Mouse (Mus musculus) stomach, postnatal 0 days (tissue): ENCODE measurements around the gene Sfxn4. TPM values are rescaled to one million over a fixed set of nuclear protein-coding genes. Genes with fewer than 3 reads are reported as not detected.

ENCODE experiments used
- ATAC-seq: fragments of 200-750 bp; cut with Nextera tagmentation; 2 replicates; pipeline ENCODE4 v1.8.0; 2017; ENCODE audit not compliant: low FRiP score, low TSS enrichment
- DNase-seq: peaks from one replicate; pipeline ENCODE4 v3.0.0-alpha.2; 2016; ENCODE audit warnings: low spot score
- H3K27ac ChIP-seq: fragments of 300-500 bp; sonication (generic); replicated peaks from 2 replicates; pipeline ENCODE4 v1.5.1; 2014; ENCODE audit warnings: mild to moderate bottlenecking, control low read depth
- H3K27me3 ChIP-seq: fragments of 300-500 bp; sonication (generic); 2 replicates; pipeline ENCODE4 v1.6.1; 2014; ENCODE audit warnings: low read length; ENCODE audit not compliant: control insufficient read depth, insufficient read depth
- H3K36me3 ChIP-seq: fragments of 300-500 bp; sonication (generic); 2 replicates; pipeline ENCODE4 v1.6.1; 2014; ENCODE audit warnings: low read length, mixed read lengths; ENCODE audit not compliant: control insufficient read depth, insufficient read depth
- H3K4me1 ChIP-seq: fragments of 300-500 bp; sonication (generic); replicated peaks from 2 replicates; pipeline ENCODE4 v1.6.1; 2014; ENCODE audit warnings: antibody characterized with exemption; ENCODE audit not compliant: control insufficient read depth, insufficient read depth
- H3K4me2 ChIP-seq: fragments of 300-500 bp; sonication (generic); replicated peaks from 2 replicates; pipeline ENCODE4 v1.6.1; 2014; ENCODE audit warnings: low read depth, mild to moderate bottlenecking, control low read depth, moderate library complexity
- H3K4me3 ChIP-seq: fragments of 300-500 bp; sonication (generic); 2 replicates; pipeline ENCODE4 v1.5.1; 2014; ENCODE audit warnings: low read depth, low read length, control low read depth
- H3K9ac ChIP-seq: fragments of 300-500 bp; sonication (generic); 2 replicates; pipeline ENCODE4 v1.6.1; 2014; ENCODE audit warnings: mild to moderate bottlenecking, low read length, control low read depth, mixed read lengths
- H3K9me3 ChIP-seq: fragments of 300-500 bp; sonication (generic); 2 replicates; pipeline ENCODE4 v1.6.1; 2016; ENCODE audit warnings: low read length; ENCODE audit not compliant: control insufficient read depth
- CTCF ChIP-seq: IDR thresholded peaks from 2 replicates; pipeline ENCODE4 v1.5.1; 2016; ENCODE audit warnings: antibody characterized with exemption, low read depth, mild to moderate bottlenecking, moderate library complexity
- EP300 ChIP-seq: optimal IDR thresholded peaks from 2 replicates; pipeline ENCODE3; 2016; ENCODE audit warnings: antibody characterized with exemption
- WGBS: fragments of 180-500 bp; shearing (Covaris S2); extraction: QIAGEN DNeasy Blood & Tissue Kit; methylation state at CpG from one replicate; pipeline ENCODE4 v1.1.7; 2014; 5-methylcytosine and 5-hydroxymethylcytosine counted together
- polyA plus RNA-seq: library from polyadenylated mRNA; unstranded; fragments of >200 nt; fragmentation: Nextera tagmentation; extraction: Ambion mirVana; gene quantifications from 2 replicates; pipeline ENCODE4 v1.2.1, GENCODE M21; 2015

The Sfxn4 gene
- 2.2 and 2.8 TPM in 2 replicates for polyA plus RNA-seq

DNA sequence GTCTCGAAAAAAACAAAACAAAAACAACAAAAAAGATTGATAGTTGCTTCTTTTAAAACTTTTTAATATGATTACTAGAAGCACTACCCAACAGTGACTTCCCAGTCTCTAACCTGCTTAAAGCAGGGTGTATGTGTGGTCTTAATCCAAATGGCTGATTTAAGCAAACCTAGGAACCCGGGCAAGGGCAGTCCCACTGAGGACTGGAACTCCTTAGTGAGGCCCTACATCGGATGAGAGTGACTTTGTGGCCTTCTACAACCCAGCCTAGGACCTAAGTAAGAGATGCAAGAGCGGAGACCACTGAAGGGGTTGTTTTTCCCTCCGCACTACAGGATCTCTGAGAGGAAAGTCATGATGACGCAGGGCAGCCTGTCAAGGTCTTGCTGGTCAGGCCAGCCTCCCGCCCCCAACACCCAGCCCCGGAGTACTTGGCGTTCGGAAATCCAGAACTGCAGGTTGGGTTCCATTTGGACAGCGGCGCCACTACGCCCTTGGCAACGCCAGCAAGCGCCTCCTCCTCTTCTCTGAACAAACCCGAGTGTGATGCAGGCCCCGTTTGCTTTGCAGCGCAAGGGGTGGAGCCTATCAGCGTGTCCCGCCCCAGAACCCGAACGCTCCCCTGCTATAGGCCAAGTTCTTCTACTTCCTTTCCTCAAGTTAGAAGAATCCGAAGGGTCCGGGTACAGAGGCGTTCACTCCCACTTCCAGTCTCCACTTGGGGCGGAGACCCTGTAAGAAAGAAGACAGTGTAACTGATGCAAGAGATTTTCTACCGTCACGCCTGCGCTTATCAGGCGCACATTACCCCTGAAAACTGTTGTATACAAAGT lies at the start of gene Sfxn4:
Gene Sfxn4 (minus strand): TSS at position 612 of the 833 bp plus-strand sequence.
- H3K27me3 ChIP-seq = no peaks in the 10 kb centered on the region
- H3K9me3 ChIP-seq = no peaks in the 10 kb centered on the region
- H3K4me1 ChIP-seq = no peaks in the 10 kb centered on the region
- peak within 1 kb of the TSS; percentile 54 for H3K4me3 ChIP-seq
- peak within 1 kb of the TSS; percentile 69 for H3K4me2 ChIP-seq
- TF ChIP-seq EP300 (no peak), CTCF (no peak)
- no peaks in the 10 kb centered on the region for H3K36me3 ChIP-seq
- ATAC-seq (peak; percentile 98), DNase-seq (peak; percentile 91)
- 2% methylated on average over 30 of the region's 30 CpGs for WGBS
- peak within 1 kb of the TSS; percentile 56 for H3K9ac ChIP-seq
- H3K27ac ChIP-seq = peak within 1 kb of the TSS; percentile 77

DNA sequence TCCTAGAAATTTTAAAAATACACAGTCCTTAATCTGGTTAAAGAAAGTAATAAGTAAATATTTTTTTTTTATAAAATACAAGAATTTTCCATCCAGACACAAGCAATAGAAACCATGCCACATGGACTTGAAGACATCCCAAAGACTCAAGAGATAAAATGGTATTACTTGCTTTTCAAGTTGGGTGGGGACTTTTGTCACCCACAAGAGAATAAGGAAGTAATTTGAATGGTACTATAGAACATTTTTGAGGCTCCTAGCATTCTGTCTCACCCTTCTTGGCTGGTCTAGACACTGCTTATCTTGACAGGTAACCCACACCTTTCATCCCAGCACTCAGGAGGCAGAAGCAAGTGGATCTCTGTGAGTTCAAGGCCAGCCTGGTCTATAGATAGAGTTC lies 49.0 kb upstream of the Sfxn4 start:
- Histone ChIP-seq H3K4me3 (no peak overlapping the region), H3K36me3 (no peaks in the 10 kb centered on the region), H3K4me2 (no peak overlapping the region), H3K9me3 (no peaks in the 10 kb centered on the region), H3K27ac (no peak overlapping the region), H3K9ac (no peak overlapping the region), H3K4me1 (no peaks in the 10 kb centered on the region), H3K27me3 (no peaks in the 10 kb centered on the region)
- ATAC-seq (no peak), DNase-seq (no peak)
- no peak for TF ChIP-seq EP300
- no peak for TF ChIP-seq CTCF

DNA sequence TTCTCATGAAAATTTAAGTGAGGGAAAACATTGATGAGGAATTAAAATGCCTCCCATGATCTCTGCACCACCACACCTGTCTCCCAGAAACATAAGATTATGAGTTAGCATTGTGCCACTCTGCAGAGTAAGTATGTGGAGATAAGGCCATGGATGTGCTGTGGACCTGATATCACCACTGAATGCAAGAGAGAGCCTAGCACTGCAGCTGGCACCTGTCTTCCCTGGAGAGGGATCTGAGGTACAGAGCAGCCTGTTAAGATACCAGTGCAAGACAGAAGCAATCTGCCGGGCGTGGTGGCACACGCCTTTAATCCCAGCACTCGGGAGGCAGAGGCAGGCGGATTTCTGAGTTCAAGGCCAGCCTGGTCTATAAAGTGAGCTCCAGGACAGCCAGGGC lies 44.2 kb upstream of the Sfxn4 start:
- no peak overlapping the region for H3K4me2 ChIP-seq
- no peak for ATAC-seq
- DNase-seq = no peak
- no peak for TF ChIP-seq CTCF
- TF ChIP-seq EP300 = no peak
- H3K36me3 ChIP-seq = no peaks in the 10 kb centered on the region
- 85% methylated on average over 5 of the region's 5 CpGs for WGBS
- H3K9ac ChIP-seq = no peak overlapping the region
- H3K4me3 ChIP-seq = no peak overlapping the region
- no peak overlapping the region for H3K27ac ChIP-seq
- H3K27me3 ChIP-seq = no peaks in the 10 kb centered on the region
- H3K9me3 ChIP-seq = no peaks in the 10 kb centered on the region
- H3K4me1 ChIP-seq = no peaks in the 10 kb centered on the region

DNA sequence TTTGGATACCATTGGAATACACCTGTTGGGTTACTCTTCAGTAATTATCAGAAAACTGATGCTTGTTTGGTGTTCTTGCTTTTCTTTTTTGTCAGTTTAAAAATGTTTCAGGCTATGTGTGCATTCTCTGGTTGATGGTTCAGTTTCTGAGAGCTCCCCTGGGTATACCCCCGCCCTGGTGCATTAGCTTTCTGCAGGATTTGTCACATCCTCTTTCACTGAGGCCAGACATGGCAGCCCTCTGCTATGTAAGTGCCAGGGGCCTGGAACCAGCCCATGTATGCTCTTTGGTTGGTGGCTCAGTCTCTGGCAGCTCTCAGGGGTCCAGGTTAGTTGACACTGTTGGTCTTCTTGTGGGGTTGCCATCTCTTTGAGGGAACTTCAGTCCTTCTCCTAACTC lies 42.7 kb upstream of the Sfxn4 start:
- Histone ChIP-seq H3K4me2 (no peak overlapping the region), H3K4me1 (no peaks in the 10 kb centered on the region), H3K9me3 (no peaks in the 10 kb centered on the region), H3K9ac (no peak overlapping the region), H3K36me3 (no peaks in the 10 kb centered on the region), H3K27me3 (no peaks in the 10 kb centered on the region), H3K4me3 (no peak overlapping the region), H3K27ac (no peak overlapping the region)
- TF ChIP-seq CTCF (no peak), EP300 (no peak)
- 93% methylated on average over 1 of the region's 1 CpGs for WGBS
- ATAC-seq = no peak
- no peak for DNase-seq

DNA sequence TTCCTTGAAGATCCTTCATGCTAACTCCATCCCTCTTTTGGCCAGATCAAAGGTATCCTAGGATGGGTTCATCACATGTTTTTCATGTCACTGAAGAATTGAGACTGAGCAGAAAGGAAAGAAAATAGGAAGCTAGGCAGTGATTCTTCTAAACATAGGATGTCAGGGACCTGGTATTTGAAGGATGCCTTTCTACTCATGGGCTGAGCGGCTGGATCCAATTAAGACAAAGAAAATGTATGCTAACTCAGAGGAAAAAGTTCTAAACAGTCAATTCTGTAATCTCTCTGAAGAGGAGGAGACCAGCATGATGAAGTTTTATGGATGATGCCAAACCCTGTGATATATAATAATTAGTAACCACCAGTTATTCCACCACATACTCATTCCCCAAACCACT lies 41.9 kb upstream of the Sfxn4 start:
- no peak overlapping the region for H3K9ac ChIP-seq
- H3K27me3 ChIP-seq = no peaks in the 10 kb centered on the region
- H3K4me3 ChIP-seq = no peak overlapping the region
- no peak for DNase-seq
- no peak overlapping the region for H3K27ac ChIP-seq
- no peaks in the 10 kb centered on the region for H3K4me1 ChIP-seq
- no peak for ATAC-seq
- H3K4me2 ChIP-seq = no peak overlapping the region
- WGBS = 63% methylated on average over 1 of the region's 1 CpGs
- TF ChIP-seq EP300 (no peak), CTCF (no peak)
- H3K36me3 ChIP-seq = no peaks in the 10 kb centered on the region
- no peaks in the 10 kb centered on the region for H3K9me3 ChIP-seq

DNA sequence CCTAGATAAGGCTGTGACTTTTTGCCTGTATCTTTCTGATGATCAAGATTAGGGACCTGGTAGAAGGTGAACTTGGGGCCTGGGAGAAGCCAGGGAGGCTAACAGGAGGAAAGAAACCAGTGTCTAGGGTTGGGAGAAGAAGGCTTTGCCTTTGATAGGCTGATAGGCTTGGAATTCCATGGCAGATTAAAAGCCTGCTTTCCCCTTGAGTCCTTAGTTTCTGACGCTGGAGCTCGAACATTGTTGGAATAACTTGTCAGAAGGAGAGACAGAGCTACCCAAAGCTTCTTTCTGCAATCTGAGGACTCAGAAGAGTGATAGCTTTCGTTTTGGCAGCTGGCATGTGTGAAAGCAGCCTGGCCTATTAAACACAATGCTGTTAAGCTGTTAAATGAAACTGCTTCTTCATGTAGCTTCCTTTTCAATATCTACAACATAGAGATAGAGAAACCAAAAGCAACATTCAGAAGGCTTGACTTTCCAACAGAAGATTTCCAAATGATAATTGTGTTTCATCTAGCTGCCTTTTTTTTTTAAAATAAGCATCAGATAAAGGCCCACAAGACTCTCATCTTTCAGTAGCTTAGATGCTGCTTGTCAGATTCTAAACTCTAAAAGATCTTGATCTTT lies 34.1 kb upstream of the Sfxn4 start:
- no peaks in the 10 kb centered on the region for H3K36me3 ChIP-seq
- H3K9ac ChIP-seq = no peak overlapping the region
- no peak for DNase-seq
- WGBS = 25% methylated on average over 3 of the region's 3 CpGs
- TF ChIP-seq CTCF (no peak), EP300 (no peak)
- no peak overlapping the region; the same call in 1 of the 2 replicates for H3K27ac ChIP-seq
- no peak overlapping the region for H3K4me3 ChIP-seq
- H3K4me2 ChIP-seq = no peak overlapping the region
- no peaks in the 10 kb centered on the region for H3K9me3 ChIP-seq
- no peak for ATAC-seq
- H3K27me3 ChIP-seq = no peaks in the 10 kb centered on the region
- no peaks in the 10 kb centered on the region for H3K4me1 ChIP-seq
